Mouse (Mus musculus): Measurements from ENCODE around the gene Ergic1.

Ergic1 gene

GRCm38 (mm10) chr17:26598845-26599244, 37.6 kb downstream of the Ergic1 start:
- DNase-seq (ENCODE audit: low read depth, low spot score): no peak

GRCm38 (mm10) chr17:26600913-26601447, 39.7 kb downstream of the Ergic1 start:
- DNase-seq (ENCODE audit: low read depth, low spot score): no peak

- no peak for DNase-seq (ENCODE audit: low read depth, low spot score)
Observed at GRCm38 (mm10) chr17:26601514-26601913, 40.2 kb downstream of the Ergic1 start.

GRCm38 (mm10) chr17:26601926-26602325, 40.6 kb downstream of the Ergic1 start:
- no peak for DNase-seq (ENCODE audit: low read depth, low spot score)

- DNase-seq (ENCODE audit: low read depth, low spot score): no peak
Observed at GRCm38 (mm10) chr17:26602371-26602885, 41.1 kb downstream of the Ergic1 start.

GRCm38 (mm10) chr17:26603311-26603710, 42.0 kb downstream of the Ergic1 start:
- no peak for DNase-seq (ENCODE audit: low read depth, low spot score)

GRCm38 (mm10) chr17:26605636-26606035, 44.3 kb downstream of the Ergic1 start:
- DNase-seq (ENCODE audit: low read depth, low spot score): no peak

GRCm38 (mm10) chr17:26606516-26606915, 45.2 kb downstream of the Ergic1 start:
- DNase-seq (ENCODE audit: low read depth, low spot score): no peak

- DNase-seq (ENCODE audit: low read depth, low spot score): no peak
Observed at GRCm38 (mm10) chr17:26608348-26608747, 47.1 kb downstream of the Ergic1 start.

- DNase-seq (ENCODE audit: low read depth, low spot score): no peak
Observed at GRCm38 (mm10) chr17:26608877-26609276, 47.6 kb downstream of the Ergic1 start.

GRCm38 (mm10) chr17:26609820-26610219, 48.5 kb downstream of the Ergic1 start:
- no peak for DNase-seq (ENCODE audit: low read depth, low spot score)

- DNase-seq (ENCODE audit: low read depth, low spot score): no peak
Observed at GRCm38 (mm10) chr17:26611328-26611727, 50.0 kb downstream of the Ergic1 start.

GRCm38 (mm10) chr17:26611918-26612317, 50.6 kb downstream of the Ergic1 start:
- DNase-seq (ENCODE audit: low read depth, low spot score): no peak

- no peak for DNase-seq (ENCODE audit: low read depth, low spot score)
Observed at GRCm38 (mm10) chr17:26614286-26614685, 53.0 kb downstream of the Ergic1 start.

- DNase-seq (ENCODE audit: low read depth, low spot score): no peak
Observed at GRCm38 (mm10) chr17:26614708-26615486, 53.6 kb downstream of the Ergic1 start.

- no peak for DNase-seq (ENCODE audit: low read depth, low spot score)
Observed at GRCm38 (mm10) chr17:26616696-26617095, 55.4 kb downstream of the Ergic1 start.

- no peak for DNase-seq (ENCODE audit: low read depth, low spot score)
Observed at GRCm38 (mm10) chr17:26618498-26618897, 57.2 kb downstream of the Ergic1 start.

- no peak for DNase-seq (ENCODE audit: low read depth, low spot score)
Observed at GRCm38 (mm10) chr17:26619577-26619976, 58.3 kb downstream of the Ergic1 start.

- no peak for DNase-seq (ENCODE audit: low read depth, low spot score)
Observed at GRCm38 (mm10) chr17:26620292-26620691, 59.0 kb downstream of the Ergic1 start.

GRCm38 (mm10) chr17:26620786-26621766, 59.8 kb downstream of the Ergic1 start:
- DNase-seq (ENCODE audit: low read depth, low spot score): no peak

GRCm38 (mm10) chr17:26621912-26622311, 60.6 kb downstream of the Ergic1 start:
- DNase-seq (ENCODE audit: low read depth, low spot score): no peak

GRCm38 (mm10) chr17:26623991-26624390, 62.7 kb downstream of the Ergic1 start:
- DNase-seq (ENCODE audit: low read depth, low spot score): no peak
